Mouse (Mus musculus) cortical plate, adult 2 months (tissue): ENCODE measurements around the gene Slc4a8.

Experiments used
- CTCF ChIP-seq: fragments of 200-500 bp; IDR thresholded peaks from 2 replicates; pipeline ENCODE4 v1.5.1; 2011; ENCODE audit warnings: mild to moderate bottlenecking, control low read depth, low read length; ENCODE audit not compliant: insufficient read depth; ENCODE audit errors: extremely low read depth
- POLR2A ChIP-seq: fragments of 200-500 bp; IDR thresholded peaks from 2 replicates; pipeline ENCODE4 v1.6.1; 2011; ENCODE audit warnings: mild to moderate bottlenecking, low read length, control low read depth; ENCODE audit not compliant: insufficient read depth; ENCODE audit errors: extremely low read depth

DNA sequence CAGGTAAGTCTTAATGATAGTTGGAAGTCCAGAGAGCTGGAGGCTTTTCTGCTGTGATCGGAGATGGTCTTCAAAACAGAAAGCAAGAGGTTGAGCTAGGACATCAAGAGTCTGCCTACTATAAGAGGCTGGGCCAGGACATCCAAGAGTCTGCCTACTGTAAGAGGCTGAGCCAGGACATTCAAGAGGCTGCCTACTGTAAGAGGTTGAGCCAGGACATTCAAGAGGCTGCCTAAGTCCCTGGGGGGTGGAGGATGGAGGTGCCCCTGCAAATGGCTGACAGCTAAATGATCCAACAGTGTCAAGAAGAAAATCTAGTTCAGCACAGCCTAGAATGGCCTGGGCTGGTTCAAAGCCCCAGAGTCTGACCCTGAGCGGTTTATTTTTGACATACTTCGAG, 13.0 kb upstream of the Slc4a8 start:
- TF ChIP-seq CTCF (no peak), POLR2A (no peak)
